Mouse (Mus musculus) erythroblast, embryonic 14.5 days (primary cell): ENCODE measurements around the gene Rab4a. TPM values are rescaled to one million over a fixed set of nuclear protein-coding genes. Genes with fewer than 3 reads are reported as not detected.

Source experiments
- H3K27me3 ChIP-seq: 2 replicates; pipeline ENCODE4 v1.6.1; 2012; ENCODE audit warnings: inconsistent platforms; ENCODE audit not compliant: control insufficient read depth
- H3K36me3 ChIP-seq: 2 replicates; pipeline ENCODE4 v1.6.1; 2012; ENCODE audit warnings: mild to moderate bottlenecking, inconsistent platforms; ENCODE audit not compliant: control insufficient read depth
- H3K4me1 ChIP-seq: 2 replicates; pipeline ENCODE4 v1.6.1; 2012; ENCODE audit warnings: inconsistent platforms; ENCODE audit not compliant: control insufficient read depth
- H3K4me3 ChIP-seq: replicated peaks from 2 replicates; pipeline ENCODE3; 2012; ENCODE audit warnings: moderate library complexity, mild to moderate bottlenecking, inconsistent platforms
- H3K9me3 ChIP-seq: 2 replicates; pipeline ENCODE4 v1.6.1; 2012; ENCODE audit warnings: low read length, inconsistent platforms, mixed read lengths; ENCODE audit not compliant: control insufficient read depth
- GATA1 ChIP-seq: IDR thresholded peaks from 2 replicates; pipeline ENCODE4 v1.6.1; 2012; ENCODE audit warnings: low read length, inconsistent platforms, mixed read lengths
- TAL1 ChIP-seq: IDR thresholded peaks from 3 replicates; pipeline ENCODE4 v1.6.1; 2012; ENCODE audit warnings: low read length, inconsistent platforms, mixed read lengths
- polyA plus RNA-seq: library from polyadenylated mRNA; stranded (reverse); fragments of >175 nt; gene quantifications from 2 replicates; pipeline ENCODE4 v1.2.3, GENCODE M21; 2012

The Rab4a gene
- polyA plus RNA-seq, 1 experiment, result 0.17 TPM

- Histone ChIP-seq H3K36me3 (peaks cover 39% of the 10 kb centered on the region), H3K4me3 (no peak overlapping the region), H3K4me1 (peaks cover 9% of the 10 kb centered on the region), H3K27me3 (no peaks in the 10 kb centered on the region), H3K9me3 (no peaks in the 10 kb centered on the region)
- TF ChIP-seq TAL1 (no peak), GATA1 (no peak)
Observed at GRCm38 (mm10) chr8:123846509-123846908, 40.7 kb downstream of the Rab4a start.

- no peaks in the 10 kb centered on the region for H3K27me3 ChIP-seq
- H3K9me3 ChIP-seq, result no peaks in the 10 kb centered on the region
- H3K36me3 ChIP-seq, result peaks cover 29% of the 10 kb centered on the region
- no peak for TF ChIP-seq TAL1
- no peak for TF ChIP-seq GATA1
- no peak overlapping the region for H3K4me3 ChIP-seq
- peaks cover 15% of the 10 kb centered on the region for H3K4me1 ChIP-seq
Observed at GRCm38 (mm10) chr8:123847546-123847945, 41.8 kb downstream of the Rab4a start.

DNA sequence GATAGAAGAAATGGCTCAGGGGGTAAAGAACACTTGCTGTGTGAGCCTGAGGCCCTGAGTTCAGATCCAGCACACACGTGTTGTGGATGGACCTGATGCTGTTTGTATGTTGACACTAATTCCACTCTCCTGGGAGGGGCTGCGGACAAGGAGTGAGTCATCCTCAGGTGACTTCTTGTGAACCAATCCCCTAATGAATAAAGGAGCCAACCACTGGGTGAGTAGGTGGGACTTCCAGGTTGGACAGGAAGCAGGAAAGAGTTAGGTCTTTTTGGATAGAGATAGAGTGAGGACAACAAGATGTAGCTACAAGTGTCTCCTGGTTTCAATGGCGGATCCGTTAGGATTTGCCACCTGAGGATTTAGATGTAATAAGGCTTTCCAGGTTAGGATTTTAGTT is 43.6 kb downstream of the Rab4a start:
- Histone ChIP-seq H3K9me3 (no peaks in the 10 kb centered on the region), H3K27me3 (no peaks in the 10 kb centered on the region), H3K4me3 (no peak overlapping the region), H3K4me1 (peaks cover 15% of the 10 kb centered on the region), H3K36me3 (peaks cover 20% of the 10 kb centered on the region)
- TF ChIP-seq TAL1, result no peak
- no peak for TF ChIP-seq GATA1

- peaks cover 16% of the 10 kb centered on the region for H3K36me3 ChIP-seq
- H3K4me1 ChIP-seq, result peaks cover 23% of the 10 kb centered on the region
- no peak for TF ChIP-seq TAL1
- no peak for TF ChIP-seq GATA1
- no peaks in the 10 kb centered on the region for H3K27me3 ChIP-seq
- no peak overlapping the region for H3K4me3 ChIP-seq
- peaks cover 2% of the 10 kb centered on the region; the same call in 1 of the 2 replicates for H3K9me3 ChIP-seq
Observed at GRCm38 (mm10) chr8:123851590-123851989, 45.8 kb downstream of the Rab4a start.

DNA sequence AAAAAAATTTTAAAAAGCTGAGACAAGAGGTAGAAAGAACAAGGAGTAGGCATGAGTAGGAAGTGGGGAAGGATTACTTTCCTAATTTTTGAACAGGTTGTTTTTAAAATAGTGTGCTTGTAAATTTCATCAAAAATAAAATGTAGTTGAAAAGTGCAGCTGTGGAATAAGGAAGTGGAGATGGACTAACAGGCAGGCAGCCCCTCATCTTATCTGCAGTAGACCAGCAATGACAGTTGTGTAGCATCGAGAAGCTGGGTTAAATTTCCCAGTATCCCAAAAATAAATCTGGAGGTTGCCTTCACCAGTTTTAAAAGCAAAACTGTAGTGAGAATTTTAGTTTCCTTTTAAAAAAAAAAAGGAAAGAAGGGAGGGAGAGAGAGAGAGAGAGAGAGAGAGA is 48.5 kb downstream of the Rab4a start:
- no peak for TF ChIP-seq TAL1
- TF ChIP-seq GATA1, result no peak
- Histone ChIP-seq H3K36me3 (peaks cover 17% of the 10 kb centered on the region), H3K27me3 (no peaks in the 10 kb centered on the region), H3K9me3 (peaks cover 2% of the 10 kb centered on the region; the same call in 1 of the 2 replicates), H3K4me1 (peaks cover 35% of the 10 kb centered on the region), H3K4me3 (no peak overlapping the region)

GRCm38 (mm10) chr8:123854733-123855475 is 49.1 kb downstream of the Rab4a start:
- Histone ChIP-seq H3K4me3 (no peak overlapping the region), H3K36me3 (peaks cover 17% of the 10 kb centered on the region), H3K27me3 (peaks cover 5% of the 10 kb centered on the region), H3K4me1 (peaks cover 38% of the 10 kb centered on the region), H3K9me3 (peaks cover 2% of the 10 kb centered on the region; the same call in 1 of the 2 replicates)
- no peak for TF ChIP-seq GATA1
- TF ChIP-seq TAL1, result no peak

- Histone ChIP-seq H3K4me3 (peak overlapping the region; percentile 68), H3K27me3 (peaks cover 29% of the 10 kb centered on the region), H3K4me1 (peaks cover 34% of the 10 kb centered on the region), H3K9me3 (peaks cover 2% of the 10 kb centered on the region; the same call in 1 of the 2 replicates), H3K36me3 (peaks cover 17% of the 10 kb centered on the region)
- TF ChIP-seq GATA1 (no peak), TAL1 (no peak)
Observed at GRCm38 (mm10) chr8:123857361-123857760, 51.6 kb downstream of the Rab4a start.

GRCm38 (mm10) chr8:123858574-123858940 is 52.8 kb downstream of the Rab4a start:
- peaks cover 2% of the 10 kb centered on the region; the same call in 1 of the 2 replicates for H3K9me3 ChIP-seq
- peaks cover 12% of the 10 kb centered on the region for H3K36me3 ChIP-seq
- H3K4me3 ChIP-seq, result peak overlapping the region; percentile 68
- H3K27me3 ChIP-seq, result peaks cover 41% of the 10 kb centered on the region
- peaks cover 34% of the 10 kb centered on the region for H3K4me1 ChIP-seq
- TF ChIP-seq GATA1 (no peak), TAL1 (no peak)

DNA sequence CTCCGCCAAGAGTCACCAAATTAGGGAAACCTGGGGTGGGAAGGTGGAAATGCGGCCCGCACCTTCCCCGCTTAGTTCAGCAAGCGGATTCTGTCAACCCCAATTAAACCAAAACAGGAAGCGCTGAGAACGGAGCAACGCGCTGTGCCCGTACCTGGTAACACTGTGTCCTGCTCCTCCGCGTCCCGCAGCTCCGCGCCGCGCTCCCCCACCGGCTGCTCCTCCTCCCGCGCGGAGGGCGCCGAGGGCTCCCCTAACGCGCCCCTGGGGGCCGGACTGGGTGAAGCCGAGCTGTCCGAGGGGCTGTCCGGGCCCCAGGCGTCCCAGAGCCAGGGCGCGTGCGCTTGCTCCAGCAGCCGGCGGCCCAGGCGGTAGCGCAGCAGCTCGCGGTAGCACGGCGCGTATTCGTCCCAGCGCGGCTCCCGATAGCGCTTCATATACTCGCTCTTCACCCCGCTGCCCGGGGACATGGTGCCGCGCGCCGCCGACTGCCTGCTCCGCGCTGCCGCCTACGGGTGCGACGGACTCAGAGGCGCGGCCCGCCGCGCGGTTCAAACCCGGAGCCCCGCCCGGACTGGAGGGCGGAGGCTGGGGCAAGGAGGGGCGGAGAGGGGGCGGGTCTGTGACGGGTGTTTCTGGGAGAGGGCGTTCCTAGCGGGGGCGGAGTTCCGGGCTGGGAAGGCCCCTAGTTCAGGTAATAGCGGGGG is 53.3 kb downstream of the Rab4a start:
- peaks cover 34% of the 10 kb centered on the region for H3K4me1 ChIP-seq

More for the DNA sequence above, 53.3 kb downstream of the Rab4a start:
- H3K27me3 ChIP-seq, result peaks cover 46% of the 10 kb centered on the region
- peaks cover 12% of the 10 kb centered on the region for H3K36me3 ChIP-seq
- H3K9me3 ChIP-seq, result peaks cover 2% of the 10 kb centered on the region; the same call in 1 of the 2 replicates
- H3K4me3 ChIP-seq, result peak overlapping the region; percentile 68
- TF ChIP-seq TAL1, result no peak
- no peak for TF ChIP-seq GATA1
